Comparison of ENCODE assay signal across 22 mouse cellular contexts in the genomic region with DNA sequence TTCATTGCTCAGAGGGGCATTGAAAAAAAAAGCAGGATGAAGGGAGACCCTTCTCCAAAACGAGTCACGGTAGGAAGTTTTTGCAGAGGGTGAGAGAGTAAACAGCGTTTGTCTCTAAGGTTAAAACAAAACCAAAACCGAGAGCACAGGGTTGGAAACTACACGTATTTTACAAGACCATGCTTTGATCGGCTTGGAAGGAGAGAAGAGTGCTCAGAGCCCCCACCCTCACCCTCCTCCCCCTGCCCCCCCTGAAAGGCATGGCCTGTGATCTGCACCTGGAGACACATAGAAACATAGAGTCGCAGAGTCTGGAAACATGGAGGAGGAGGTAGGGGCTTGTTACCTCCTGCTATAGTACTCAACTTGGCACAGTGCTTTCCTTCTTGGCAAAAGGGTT.
DNase-seq lines count a peak whose midpoint lies in the region; ATAC-seq and TF ChIP-seq lines count a peak whose summit lies in the region.
"Had no signal": no experiment of that assay in that cellular context is flagged by ENCODE, and none has a peak within 500 bp of the region (broad histone marks: within the 10 kb centered on the region; RNA-seq: fewer than 3 reads in every experiment).

No protein-coding gene starts in this region.

- H3K27ac ChIP-seq in limb, embryonic 13.5 days = no peak overlapping the region
- H3K27ac ChIP-seq in limb, embryonic 10.5 days = no peak overlapping the region
- H3K27ac ChIP-seq in CH12.LX (ENCODE audit: insufficient read depth, low read depth) = no peak overlapping the region
- no peak overlapping the region for H3K27ac ChIP-seq in limb, embryonic 14.5 days (replicated peaks; ENCODE audit: low read depth, low read length)
- H3K27ac ChIP-seq in liver, embryonic 11.5 days (ENCODE audit: low read depth, low read length) = no peak overlapping the region
- H3K27ac ChIP-seq in heart, adult 2 months = no peak overlapping the region
- H3K27ac ChIP-seq: embryonic facial prominence, embryonic 15.5 days; forebrain, embryonic 10.5 days; gastrocnemius, adult 2 months; heart, embryonic 10.5 days; hindbrain, embryonic 13.5 days; hindbrain, postnatal 0 days had no signal

- intact Hi-C loops in heart, adult 2 months (cut with DNase I) = no loop called here

- no peak for TF ChIP-seq POLR2A in CH12.LX (IDR thresholded peaks at IDR 0.05; ENCODE audit: low read depth, low read length)
- no peak for TF ChIP-seq POLR2A in limb, embryonic 14.5 days (IDR thresholded peaks at IDR 0.05; ENCODE audit: borderline replicate concordance, extremely low read depth, insufficient read depth, insufficient read length)
- TF ChIP-seq POLR2A in heart, adult 2 months (IDR thresholded peaks at IDR 0.05; ENCODE audit: insufficient read depth, low read depth, low read length) = no peak

- peaks cover 15% of the 10 kb centered on the region for H3K4me1 ChIP-seq in limb, embryonic 13.5 days
- H3K4me1 ChIP-seq in limb, embryonic 10.5 days = no peaks in the 10 kb centered on the region
- peaks cover 3 to 6% of the 10 kb centered on the region in 2 experiments; a peak in 3 of 4 replicates for H3K4me1 ChIP-seq in CH12.LX (ENCODE audit: control insufficient read depth in 1 of 2, insufficient read depth in 2 of 2)
- peaks cover 8% of the 10 kb centered on the region; the same call in 1 of the 2 replicates for H3K4me1 ChIP-seq in limb, embryonic 14.5 days (ENCODE audit: control insufficient read depth, insufficient read depth, low read length)
- no peaks in the 10 kb centered on the region for H3K4me1 ChIP-seq in liver, embryonic 11.5 days (replicated peaks; ENCODE audit: control insufficient read depth, insufficient read depth, low read length)
- H3K4me1 ChIP-seq in heart, adult 2 months (ENCODE audit: control insufficient read depth, insufficient read depth, low read length) = no peaks in the 10 kb centered on the region
- H3K4me1 ChIP-seq: heart, embryonic 10.5 days had no signal

- H3K9me3 ChIP-seq in limb, embryonic 13.5 days = no peaks in the 10 kb centered on the region
- H3K9me3 ChIP-seq in limb, embryonic 10.5 days (replicated peaks) = no peaks in the 10 kb centered on the region
- peaks cover 3% of the 10 kb centered on the region for H3K9me3 ChIP-seq in CH12.LX (replicated peaks; ENCODE audit: low read length)
- 0 out of 2 replicates have a peak, but pooled peaks cover 3% of the 10 kb centered on the region for H3K9me3 ChIP-seq in limb, embryonic 14.5 days (ENCODE audit: control insufficient read depth, low read length)
- H3K9me3 ChIP-seq in liver, embryonic 11.5 days (ENCODE audit: control insufficient read depth, low read length) = no peaks in the 10 kb centered on the region
- H3K9me3 ChIP-seq: heart, embryonic 10.5 days had no signal

- no peak for DNase-seq in limb, embryonic 10.5 days (ENCODE audit: low spot score)
- peak; percentile 24 for DNase-seq in CH12.LX (ENCODE audit: extremely low read depth)
- DNase-seq in limb, embryonic 14.5 days (ENCODE audit: low spot score) = no peak
- DNase-seq in liver, embryonic 11.5 days (ENCODE audit: low spot score) = no peak
- DNase-seq in heart, adult 2 months = no peak
- DNase-seq in spleen, postnatal 4 days (ENCODE audit: low spot score in 2 of 2) = no peak
- DNase-seq: adrenal gland, adult 2 months; adrenal gland, postnatal 25 days; cerebellum, adult 8-10 months; cerebellum, postnatal 14 days; embryo, embryonic 11 days; gastrocnemius, adult 2 months; gastrocnemius, postnatal 25 days; heart, postnatal 10 days had no signal

- no peak overlapping the region for H3K4me3 ChIP-seq in limb, embryonic 13.5 days
- no peak overlapping the region for H3K4me3 ChIP-seq in limb, embryonic 10.5 days
- H3K4me3 ChIP-seq in CH12.LX (replicated peaks in 1 of 3; ENCODE audit: low read depth in 2 of 3, low read length in 2 of 3, poor library complexity in 1 of 3) = peak overlapping the region; percentile 9 to 55 (median 35)
- no peak overlapping the region for H3K4me3 ChIP-seq in limb, embryonic 14.5 days (replicated peaks; ENCODE audit: low read length)
- H3K4me3 ChIP-seq in liver, embryonic 11.5 days (ENCODE audit: low read depth, low read length) = no peak overlapping the region
- H3K4me3 ChIP-seq in heart, adult 2 months = no peak overlapping the region
- H3K4me3 ChIP-seq: embryonic facial prominence, embryonic 15.5 days; erythroblast, embryonic 14.5 days; forebrain, embryonic 10.5 days; gastrocnemius, adult 2 months; heart, embryonic 10.5 days; hindbrain, embryonic 13.5 days had no signal

- no peaks in the 10 kb centered on the region for H3K79me2 ChIP-seq in CH12.LX (replicated peaks; ENCODE audit: control insufficient read depth, extremely low read depth, insufficient read depth, poor library complexity, severe bottlenecking)
- no peaks in the 10 kb centered on the region for H3K79me2 ChIP-seq in heart, adult 2 months (replicated peaks; ENCODE audit: control insufficient read depth, insufficient read depth, low read length)

- H3K4me2 ChIP-seq in limb, embryonic 13.5 days (replicated peaks) = no peak overlapping the region
- peak overlapping the region; percentile 98 for H3K4me2 ChIP-seq in CH12.LX (ENCODE audit: insufficient read depth, low read depth, poor library complexity, severe bottlenecking)
- no peak overlapping the region for H3K4me2 ChIP-seq in limb, embryonic 14.5 days (replicated peaks; ENCODE audit: low read depth, low read length, severe bottlenecking)
- no peak overlapping the region for H3K4me2 ChIP-seq in liver, embryonic 11.5 days
- H3K4me2 ChIP-seq: embryonic facial prominence, embryonic 15.5 days; hindbrain, embryonic 13.5 days had no signal

- TF ChIP-seq EP300 in CH12.LX (IDR thresholded peaks at IDR 0.05; ENCODE audit: low read length) = no peak; the same call in 1 of the 2 replicates
- TF ChIP-seq EP300 in heart, adult 2 months (IDR thresholded peaks at IDR 0.05; ENCODE audit: insufficient read depth, low read depth, low read length) = no peak

- WGBS in limb, embryonic 13.5 days = 50% methylated on average over 7 of the region's 7 CpGs
- WGBS in limb, embryonic 10.5 days = 78% methylated on average over 7 of the region's 7 CpGs
- 42% methylated on average over 7 of the region's 7 CpGs for WGBS in limb, embryonic 14.5 days
- WGBS in liver, embryonic 11.5 days = 76% methylated on average over 7 of the region's 7 CpGs
- WGBS in heart, adult 2 months = 70% methylated on average over 7 of the region's 7 CpGs

- dilution Hi-C loops in CH12.LX (cut with MboI; ENCODE audit: extremely low pct_ligation_motif_present, extremely low pct_unique_long_range_greater_than_20kb, low sequenced_read_pairs) = no loop called here

- TF ChIP-seq CTCF in CH12.LX (conservative IDR thresholded peaks at IDR 0.05 in 1 of 2, IDR thresholded peaks at IDR 0.05 in 1 of 2; ENCODE audit: low read depth in 2 of 2, low read length in 2 of 2) = no peak
- no peak for TF ChIP-seq CTCF in heart, adult 2 months (IDR thresholded peaks at IDR 0.05)

- H3K27me3 ChIP-seq in limb, embryonic 13.5 days = no peaks in the 10 kb centered on the region
- no peaks in the 10 kb centered on the region for H3K27me3 ChIP-seq in limb, embryonic 10.5 days (ENCODE audit: low read depth, poor library complexity, severe bottlenecking)
- H3K27me3 ChIP-seq in CH12.LX (replicated peaks) = no peaks in the 10 kb centered on the region
- H3K27me3 ChIP-seq in limb, embryonic 14.5 days (ENCODE audit: control insufficient read depth, insufficient read depth, low read length) = no peaks in the 10 kb centered on the region
- H3K27me3 ChIP-seq in liver, embryonic 11.5 days (replicated peaks; ENCODE audit: control insufficient read depth, insufficient read depth, low read length) = no peaks in the 10 kb centered on the region
- no peaks in the 10 kb centered on the region for H3K27me3 ChIP-seq in heart, adult 2 months (ENCODE audit: control insufficient read depth, insufficient read depth, low read length)
- H3K27me3 ChIP-seq: embryonic facial prominence, embryonic 15.5 days; hindbrain, embryonic 13.5 days had no signal

- H3K36me3 ChIP-seq in limb, embryonic 13.5 days = no peaks in the 10 kb centered on the region
- H3K36me3 ChIP-seq in limb, embryonic 10.5 days = no peaks in the 10 kb centered on the region
- no peaks in the 10 kb centered on the region for H3K36me3 ChIP-seq in CH12.LX (replicated peaks in 1 of 2; ENCODE audit: control insufficient read depth in 1 of 2, insufficient read depth in 1 of 2, low read length in 1 of 2)
- H3K36me3 ChIP-seq in limb, embryonic 14.5 days (ENCODE audit: control insufficient read depth, insufficient read depth, low read length) = no peaks in the 10 kb centered on the region
- H3K36me3 ChIP-seq in liver, embryonic 11.5 days (ENCODE audit: control insufficient read depth, insufficient read depth, low read length) = no peaks in the 10 kb centered on the region
- H3K36me3 ChIP-seq in heart, adult 2 months (ENCODE audit: control insufficient read depth, insufficient read depth, low read length) = no peaks in the 10 kb centered on the region
- H3K36me3 ChIP-seq: embryonic facial prominence, embryonic 15.5 days; forebrain, embryonic 10.5 days; heart, embryonic 10.5 days had no signal

- ATAC-seq in limb, embryonic 13.5 days (ENCODE audit: low FRiP score, low read depth) = peak; percentile 71
- ATAC-seq in limb, embryonic 14.5 days (ENCODE audit: low FRiP score, low read depth) = peak; percentile 55; the same call in 1 of the 2 replicates
- ATAC-seq in liver, embryonic 11.5 days (replicated peaks; ENCODE audit: low FRiP score) = no peak
- ATAC-seq: forebrain, embryonic 14.5 days; hindbrain, postnatal 0 days had no signal

- TF ChIP-seq RAD21 in CH12.LX (IDR thresholded peaks at IDR 0.05; ENCODE audit: low read depth, low read length) = no peak

- in situ Hi-C loops in CH12.LX (cut with MboI; ENCODE audit: low pct_ligation_motif_present, low pct_unique_long_range_greater_than_20kb, low sequenced_read_pairs) = no loop called here

- no peak overlapping the region for H3K9ac ChIP-seq in limb, embryonic 13.5 days
- peak overlapping the region; percentile 64; the same call in 1 of the 2 replicates for H3K9ac ChIP-seq in CH12.LX (ENCODE audit: insufficient read depth, low read depth)
- H3K9ac ChIP-seq in limb, embryonic 14.5 days (ENCODE audit: low read depth, low read length, severe bottlenecking) = no peak overlapping the region
- no peak overlapping the region for H3K9ac ChIP-seq in liver, embryonic 11.5 days (ENCODE audit: low read depth, low read length)
- H3K9ac ChIP-seq in heart, adult 2 months (ENCODE audit: low read depth, low read length) = no peak overlapping the region
- H3K9ac ChIP-seq: embryonic facial prominence, embryonic 15.5 days; hindbrain, embryonic 13.5 days had no signal

TF ChIP-seq in CH12.LX, 34 proteins besides CTCF, POLR2A, EP300 and RAD21 (continues in another document):
- TF ChIP-seq IRF4 (IDR thresholded peaks at IDR 0.05; ENCODE audit: low read depth, low read length) (peak; percentile 65), POLR2AphosphoS2 (IDR thresholded peaks at IDR 0.05; ENCODE audit: low read depth, low read length) (no peak), NELFE (IDR thresholded peaks at IDR 0.05; ENCODE audit: low read depth, low read length) (no peak), E2F4 (IDR thresholded peaks at IDR 0.05; ENCODE audit: insufficient replicate concordance, low read depth, low read length) (no peak), USF2 (conservative IDR thresholded peaks at IDR 0.05; ENCODE audit: low read depth, low read length) (no peak), MAZ (IDR thresholded peaks at IDR 0.05; ENCODE audit: low read depth, low read length) (peak; percentile 64; the same call in 1 of the 2 replicates)

Comparison
In these comparisons a context has a peak if more than half of its experiments do, and no peak if none do; other contexts are left out.
1. H3K4me3 ChIP-seq: peak in CH12.LX (3 of 3); none in limb, embryonic 13.5 days (single experiment), limb, embryonic 10.5 days (single experiment), limb, embryonic 14.5 days (single experiment), liver, embryonic 11.5 days (single experiment) and heart, adult 2 months (single experiment).